Mouse (Mus musculus) G1E (cell line): ENCODE measurements around the gene Oxsr1.

Experiments used
- CTCF ChIP-seq: IDR thresholded peaks from 2 replicates; pipeline ENCODE4 v1.5.1; 2012; ENCODE audit warnings: low read depth, low read length, inconsistent platforms, mixed read lengths
- GATA1 ChIP-seq: IDR thresholded peaks from 2 replicates; pipeline ENCODE4 v1.6.1; 2012; ENCODE audit warnings: borderline replicate concordance, low read length, inconsistent platforms, mixed read lengths
- POLR2AphosphoS5 ChIP-seq: IDR thresholded peaks from 2 replicates; pipeline ENCODE4 v1.6.1; 2012; ENCODE audit warnings: low read depth, low read length, inconsistent platforms; ENCODE audit not compliant: insufficient replicate concordance
- TAL1 ChIP-seq: conservative IDR thresholded peaks from 2 replicates; pipeline ENCODE4 v1.6.1; 2012; ENCODE audit warnings: low read depth, low read length, inconsistent platforms, mixed read lengths

DNA sequence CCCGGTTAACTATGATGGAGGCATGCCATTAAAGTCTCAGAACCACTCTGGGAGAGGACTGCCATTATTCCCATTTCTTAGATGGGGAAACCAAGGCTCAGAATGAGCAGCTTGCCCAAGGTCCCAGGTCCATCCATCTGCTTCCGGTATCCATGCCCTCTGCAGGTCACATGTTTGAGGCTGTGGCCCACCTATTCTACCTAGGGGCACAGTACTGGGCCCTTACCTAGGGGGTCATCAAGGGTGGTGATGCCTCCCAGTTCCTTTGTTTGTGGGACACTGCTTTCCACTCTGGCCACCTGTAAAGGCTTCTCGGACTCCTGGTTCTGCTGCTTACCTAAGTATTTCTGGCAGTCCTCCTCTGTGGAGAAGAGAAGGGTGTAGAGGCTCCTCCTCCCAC is 16.1 kb upstream of the Oxsr1 start:
- TF ChIP-seq CTCF (no peak), GATA1 (no peak), POLR2AphosphoS5 (no peak), TAL1 (no peak)
